Mouse (Mus musculus): ENCODE measurements around the gene Pigo. TPM values are rescaled to one million over a fixed set of nuclear protein-coding genes. Genes with fewer than 3 reads are reported as not detected.
A peak's percentile ranks its signal among the peaks of the same experiment; 100 is the strongest.

Pigo gene
- polyA plus RNA-seq, 1 experiment from 2014 or later = 16.2 TPM

GRCm38 (mm10) chr4:43031237-43031995 is 5.8 kb upstream of the Pigo start, which contains the start of gene Stoml2:
TSS of gene Stoml2 (minus strand) at chr4:43031710.
- peak; percentile 99 for DNase-seq (ENCODE audit: low spot score, missing footprints)
- ATAC-seq (ENCODE audit: low FRiP score) = peak; percentile 96
- H3K4me3 ChIP-seq (ENCODE audit: low read depth, low read length) = peak within 1 kb of the TSS; percentile 63
- peaks cover 19% of the 10 kb centered on the region for H3K36me3 ChIP-seq (ENCODE audit: control insufficient read depth, insufficient read depth, low read length)
- H3K27me3 ChIP-seq (ENCODE audit: control insufficient read depth, insufficient read depth, low read length) = no peaks in the 10 kb centered on the region
- peaks cover 17% of the 10 kb centered on the region for H3K4me1 ChIP-seq (ENCODE audit: control insufficient read depth, insufficient read depth, low read length)
- peak within 1 kb of the TSS; percentile 80 for H3K4me2 ChIP-seq
- under 1% methylated on average over 38 of the region's 38 CpGs for WGBS
- H3K9me3 ChIP-seq (ENCODE audit: control insufficient read depth, low read length) = no peaks in the 10 kb centered on the region
- H3K9ac ChIP-seq (ENCODE audit: low read length) = peak within 1 kb of the TSS; percentile 85
- H3K27ac ChIP-seq (ENCODE audit: low read depth, low read length) = peak within 1 kb of the TSS; percentile 91

GRCm38 (mm10) chr4:43030780-43031230 is 5.2 kb upstream of the Pigo start:
- Histone ChIP-seq H3K4me3 (ENCODE audit: low read depth, low read length) (peak overlapping the region; percentile 63), H3K4me2 (peak overlapping the region; percentile 80), H3K4me1 (ENCODE audit: control insufficient read depth, insufficient read depth, low read length) (peaks cover 17% of the 10 kb centered on the region), H3K9ac (ENCODE audit: low read length) (peak overlapping the region; percentile 85), H3K27me3 (ENCODE audit: control insufficient read depth, insufficient read depth, low read length) (no peaks in the 10 kb centered on the region), H3K27ac (ENCODE audit: low read depth, low read length) (peak overlapping the region; percentile 91), H3K9me3 (ENCODE audit: control insufficient read depth, low read length) (no peaks in the 10 kb centered on the region), H3K36me3 (ENCODE audit: control insufficient read depth, insufficient read depth, low read length) (peaks cover 14% of the 10 kb centered on the region)
- DNase-seq (ENCODE audit: low spot score, missing footprints) = no peak
- ATAC-seq (ENCODE audit: low FRiP score) = peak; percentile 65; the same call in 1 of the 2 replicates
- 1% methylated on average over 28 of the region's 28 CpGs for WGBS

GRCm38 (mm10) chr4:43030352-43030751 is 4.7 kb upstream of the Pigo start:
- H3K4me3 ChIP-seq (ENCODE audit: low read depth, low read length) = peak overlapping the region; percentile 63
- peaks cover 14% of the 10 kb centered on the region for H3K36me3 ChIP-seq (ENCODE audit: control insufficient read depth, insufficient read depth, low read length)
- peak overlapping the region; percentile 85 for H3K9ac ChIP-seq (ENCODE audit: low read length)
- H3K27me3 ChIP-seq (ENCODE audit: control insufficient read depth, insufficient read depth, low read length) = no peaks in the 10 kb centered on the region
- no peak for ATAC-seq (ENCODE audit: low FRiP score)
- WGBS = 80% methylated on average over 9 of the region's 9 CpGs
- H3K4me1 ChIP-seq (ENCODE audit: control insufficient read depth, insufficient read depth, low read length) = peaks cover 17% of the 10 kb centered on the region
- H3K27ac ChIP-seq (ENCODE audit: low read depth, low read length) = no peak overlapping the region; the same call in 1 of the 2 replicates
- no peak for DNase-seq (ENCODE audit: low spot score, missing footprints)
- peak overlapping the region; percentile 80 for H3K4me2 ChIP-seq
- no peaks in the 10 kb centered on the region for H3K9me3 ChIP-seq (ENCODE audit: control insufficient read depth, low read length)

GRCm38 (mm10) chr4:43029749-43030148 is 4.1 kb upstream of the Pigo start:
- no peaks in the 10 kb centered on the region for H3K9me3 ChIP-seq (ENCODE audit: control insufficient read depth, low read length)
- WGBS = 91% methylated on average over 9 of the region's 9 CpGs
- DNase-seq (ENCODE audit: low spot score, missing footprints) (peak; percentile 66), ATAC-seq (ENCODE audit: low FRiP score) (no peak)
- H3K4me2 ChIP-seq = no peak overlapping the region; the same call in 1 of the 2 replicates
- H3K4me1 ChIP-seq (ENCODE audit: control insufficient read depth, insufficient read depth, low read length) = peaks cover 20% of the 10 kb centered on the region
- H3K27ac ChIP-seq (ENCODE audit: low read depth, low read length) = no peak overlapping the region
- no peak overlapping the region for H3K4me3 ChIP-seq (ENCODE audit: low read depth, low read length)
- no peak overlapping the region for H3K9ac ChIP-seq (ENCODE audit: low read length)
- no peaks in the 10 kb centered on the region for H3K27me3 ChIP-seq (ENCODE audit: control insufficient read depth, insufficient read depth, low read length)
- H3K36me3 ChIP-seq (ENCODE audit: control insufficient read depth, insufficient read depth, low read length) = peaks cover 14% of the 10 kb centered on the region

- Histone ChIP-seq H3K4me1 (ENCODE audit: control insufficient read depth, insufficient read depth, low read length) (peaks cover 26% of the 10 kb centered on the region), H3K27me3 (ENCODE audit: control insufficient read depth, insufficient read depth, low read length) (no peaks in the 10 kb centered on the region), H3K9ac (ENCODE audit: low read length) (no peak overlapping the region), H3K9me3 (ENCODE audit: control insufficient read depth, low read length) (no peaks in the 10 kb centered on the region), H3K4me2 (no peak overlapping the region), H3K4me3 (ENCODE audit: low read depth, low read length) (no peak overlapping the region), H3K27ac (ENCODE audit: low read depth, low read length) (no peak overlapping the region), H3K36me3 (ENCODE audit: control insufficient read depth, insufficient read depth, low read length) (peaks cover 14% of the 10 kb centered on the region)
- ATAC-seq (ENCODE audit: low FRiP score) (no peak), DNase-seq (ENCODE audit: low spot score, missing footprints) (peak; percentile 35)
- 91% methylated on average over 7 of the region's 7 CpGs for WGBS
These were observed 3.5 kb upstream of the Pigo start for GRCm38 (mm10) chr4:43029121-43029520.

GRCm38 (mm10) chr4:43024673-43025072 is 946 bp downstream of the Pigo start:
- ATAC-seq (ENCODE audit: low FRiP score) = no peak
- 84% methylated on average over 14 of the region's 14 CpGs for WGBS
- Histone ChIP-seq H3K9ac (ENCODE audit: low read length) (peak overlapping the region; percentile 61), H3K4me3 (ENCODE audit: low read depth, low read length) (peak overlapping the region; percentile 51), H3K4me2 (peak overlapping the region; percentile 67), H3K4me1 (ENCODE audit: control insufficient read depth, insufficient read depth, low read length) (peaks cover 9% of the 10 kb centered on the region), H3K27ac (ENCODE audit: low read depth, low read length) (peak overlapping the region; percentile 57; the same call in 1 of the 2 replicates), H3K9me3 (ENCODE audit: control insufficient read depth, low read length) (no peaks in the 10 kb centered on the region), H3K36me3 (ENCODE audit: control insufficient read depth, insufficient read depth, low read length) (peaks cover 17% of the 10 kb centered on the region), H3K27me3 (ENCODE audit: control insufficient read depth, insufficient read depth, low read length) (no peaks in the 10 kb centered on the region)
- peak; percentile 14 for DNase-seq (ENCODE audit: low spot score, missing footprints)

GRCm38 (mm10) chr4:43021341-43021740 is 4.3 kb downstream of the Pigo start:
- Histone ChIP-seq H3K9me3 (ENCODE audit: control insufficient read depth, low read length) (no peaks in the 10 kb centered on the region), H3K27me3 (ENCODE audit: control insufficient read depth, insufficient read depth, low read length) (no peaks in the 10 kb centered on the region), H3K36me3 (ENCODE audit: control insufficient read depth, insufficient read depth, low read length) (peaks cover 18% of the 10 kb centered on the region), H3K4me3 (ENCODE audit: low read depth, low read length) (no peak overlapping the region), H3K9ac (ENCODE audit: low read length) (no peak overlapping the region), H3K4me2 (no peak overlapping the region), H3K4me1 (ENCODE audit: control insufficient read depth, insufficient read depth, low read length) (peaks cover 9% of the 10 kb centered on the region), H3K27ac (ENCODE audit: low read depth, low read length) (no peak overlapping the region)
- 65% methylated on average over 17 of the region's 17 CpGs for WGBS
- DNase-seq (ENCODE audit: low spot score, missing footprints) = peak; percentile 60
- ATAC-seq (ENCODE audit: low FRiP score) = no peak

GRCm38 (mm10) chr4:43020876-43021275 is 4.7 kb downstream of the Pigo start:
- Histone ChIP-seq H3K27me3 (ENCODE audit: control insufficient read depth, insufficient read depth, low read length) (no peaks in the 10 kb centered on the region), H3K4me2 (no peak overlapping the region), H3K9me3 (ENCODE audit: control insufficient read depth, low read length) (no peaks in the 10 kb centered on the region), H3K4me3 (ENCODE audit: low read depth, low read length) (no peak overlapping the region), H3K27ac (ENCODE audit: low read depth, low read length) (no peak overlapping the region), H3K9ac (ENCODE audit: low read length) (no peak overlapping the region), H3K36me3 (ENCODE audit: control insufficient read depth, insufficient read depth, low read length) (peaks cover 18% of the 10 kb centered on the region), H3K4me1 (ENCODE audit: control insufficient read depth, insufficient read depth, low read length) (peaks cover 9% of the 10 kb centered on the region)
- ATAC-seq (ENCODE audit: low FRiP score) (no peak), DNase-seq (ENCODE audit: low spot score, missing footprints) (peak; percentile 44)
- 80% methylated on average over 16 of the region's 16 CpGs for WGBS

All from midbrain, embryonic 11.5 days (tissue).